Mouse (Mus musculus): ENCODE measurements around the gene Thsd4.

GRCm38 (mm10) chr9:60352351-60352750 is 169.5 kb downstream of the Thsd4 start:
- no peak for TF ChIP-seq MYOD1 (IDR thresholded peaks at IDR 0.05; ENCODE audit: control insufficient read depth in 1 of 3, insufficient read length in 2 of 3, low read depth in 2 of 3)
- TF ChIP-seq POLR2AphosphoS2 (IDR thresholded peaks at IDR 0.05; ENCODE audit: insufficient read length, low read depth), result no peak

Data from myocyte (in vitro differentiated cells).